Mouse (Mus musculus) spleen, adult 12 weeks (tissue): ENCODE measurements around the gene Acot7.
A peak's percentile ranks its signal among the peaks of the same experiment; 100 is the strongest.

ENCODE experiments used
- DNase-seq: peaks from one replicate; pipeline ENCODE4 v3.0.0; 2022; ENCODE audit warnings: low spot score

Acot7 gene

GRCm38 (mm10) chr4:152296874-152297861, 119.2 kb downstream of the Acot7 start, which contains the start of gene Icmt:
TSS of gene Icmt (plus strand) at chr4:152297227.
- DNase-seq, result peak; percentile 99

DNA sequence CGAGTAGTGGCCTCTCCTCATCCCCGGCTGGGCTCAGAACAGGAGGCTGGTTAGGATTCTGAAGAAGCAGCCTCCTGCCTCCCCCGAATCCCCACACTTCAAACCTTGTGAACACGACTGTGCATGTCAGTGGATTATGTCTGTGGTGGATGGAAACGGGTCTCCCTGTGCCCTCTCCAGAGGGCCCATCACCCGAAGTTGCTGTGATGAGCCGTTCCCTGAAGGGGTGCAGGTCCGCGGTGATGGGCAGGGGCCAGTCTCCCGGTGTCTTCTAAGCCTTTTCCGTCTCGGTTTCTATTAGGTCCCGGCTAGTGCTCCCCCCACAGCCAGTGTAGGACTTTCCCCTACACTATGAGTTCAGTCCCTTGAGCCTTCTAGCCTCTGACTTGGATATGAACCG, 120.9 kb downstream of the Acot7 start:
- no peak for DNase-seq

DNA sequence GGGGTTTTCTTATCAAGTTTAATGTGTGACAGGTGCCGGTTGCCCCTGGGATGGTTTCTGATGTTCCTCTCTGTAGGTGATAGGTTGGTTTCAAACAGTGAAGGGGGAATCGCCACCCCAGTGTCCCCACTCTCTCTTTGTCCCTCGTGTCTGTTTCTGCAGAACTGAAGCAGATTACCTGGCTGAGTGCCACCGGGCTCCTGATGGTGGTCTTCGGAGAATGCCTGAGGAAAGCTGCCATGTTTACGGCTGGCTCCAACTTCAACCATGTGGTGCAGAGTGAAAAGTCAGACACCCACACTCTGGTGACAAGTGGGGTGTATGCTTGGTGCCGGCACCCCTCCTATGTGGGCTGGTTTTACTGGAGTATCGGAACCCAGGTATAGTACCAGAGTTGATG, 122.4 kb downstream of the Acot7 start:
- DNase-seq, result no peak

DNA sequence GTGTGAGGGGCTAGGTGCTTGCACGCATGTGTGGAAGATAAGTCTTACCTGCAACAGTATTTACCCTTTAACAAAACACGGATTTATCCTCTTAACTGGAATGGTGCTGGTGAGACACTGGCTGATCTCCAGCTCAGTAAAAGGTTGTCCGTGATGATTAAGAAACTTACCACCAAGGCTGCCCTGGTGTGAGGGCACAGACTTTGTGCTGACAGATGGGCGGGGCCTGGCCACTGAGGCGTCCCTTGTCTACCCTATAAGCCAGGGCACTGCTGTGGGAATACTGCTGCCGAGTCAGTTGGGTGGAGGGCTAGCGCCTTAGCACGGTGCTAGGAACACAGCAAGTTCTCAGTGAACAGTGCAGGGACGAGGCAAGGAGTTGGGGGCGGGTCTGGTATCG, 124.1 kb downstream of the Acot7 start:
- DNase-seq, result no peak

- DNase-seq, result no peak
Measured at GRCm38 (mm10) chr4:152303172-152303571, 125.2 kb downstream of the Acot7 start.

DNA sequence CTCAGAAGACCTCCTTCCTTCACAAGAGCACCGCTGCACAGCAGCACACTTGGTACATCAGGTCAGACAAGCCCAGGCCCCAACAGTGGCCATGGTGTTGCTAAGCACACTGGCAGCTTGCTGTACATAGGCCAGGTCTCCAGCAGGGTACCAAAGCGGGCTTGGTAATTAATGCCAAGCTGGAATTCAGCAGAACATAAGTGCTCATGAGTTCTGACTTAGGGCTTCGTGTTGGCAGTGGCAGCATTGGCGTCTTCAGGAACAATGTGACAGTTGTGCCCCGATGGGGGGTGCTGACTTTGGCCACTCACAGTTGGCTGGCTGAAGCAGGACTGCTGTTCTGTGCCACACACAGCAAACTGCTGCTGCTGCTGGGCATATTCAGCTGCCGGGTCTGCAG, 126.8 kb downstream of the Acot7 start:
- no peak for DNase-seq

GRCm38 (mm10) chr4:152305991-152306390, 128.1 kb downstream of the Acot7 start:
- no peak for DNase-seq

DNA sequence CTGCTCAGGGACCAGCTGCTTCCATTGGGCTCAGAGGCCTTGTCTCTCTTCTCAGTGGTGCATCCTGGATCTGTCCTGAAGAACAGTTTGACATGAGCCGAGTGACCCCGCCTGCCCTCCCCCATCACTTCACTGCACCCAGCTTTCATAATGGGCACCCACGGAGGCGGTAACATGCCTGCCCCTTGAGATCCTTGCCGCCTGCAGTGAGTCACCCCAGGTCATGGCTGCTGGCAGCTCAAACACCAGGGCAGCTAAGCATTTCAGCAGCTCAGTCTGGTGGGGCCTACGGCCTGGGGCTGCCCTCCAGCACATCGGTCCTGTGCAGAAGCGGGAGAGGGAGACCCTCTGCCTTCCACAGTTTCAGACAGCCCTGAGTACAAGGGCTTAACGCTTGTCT, 129.6 kb downstream of the Acot7 start:
- no peak for DNase-seq

- DNase-seq, result no peak
Measured at GRCm38 (mm10) chr4:152312186-152312585, 134.3 kb downstream of the Acot7 start.

- DNase-seq, result no peak
Measured at GRCm38 (mm10) chr4:152313211-152313632, 135.3 kb downstream of the Acot7 start.

DNA sequence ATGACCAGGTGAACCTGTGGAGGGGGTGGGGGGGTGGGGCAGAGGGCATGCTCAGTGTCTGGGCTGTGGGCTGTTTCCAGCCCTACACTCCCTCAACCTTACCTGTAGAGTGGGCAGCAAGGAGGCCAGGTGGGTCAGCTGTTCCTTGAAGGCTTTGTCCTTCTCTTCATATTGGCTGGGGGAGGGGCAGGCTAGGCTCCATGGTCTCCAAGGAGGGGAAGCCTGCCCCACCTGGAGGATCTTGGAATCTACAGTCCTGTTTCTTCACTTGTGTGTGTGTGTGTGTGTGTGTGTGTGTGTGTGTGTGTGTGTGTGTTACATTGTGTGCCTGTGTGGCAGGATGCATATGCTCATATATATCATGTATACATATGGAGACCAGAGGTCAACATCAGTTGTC, 136.0 kb downstream of the Acot7 start:
- DNase-seq, result no peak

- no peak for DNase-seq
Measured at GRCm38 (mm10) chr4:152315498-152316213, 137.7 kb downstream of the Acot7 start.

- no peak for DNase-seq
Measured at GRCm38 (mm10) chr4:152317631-152318033, 139.7 kb downstream of the Acot7 start.

DNA sequence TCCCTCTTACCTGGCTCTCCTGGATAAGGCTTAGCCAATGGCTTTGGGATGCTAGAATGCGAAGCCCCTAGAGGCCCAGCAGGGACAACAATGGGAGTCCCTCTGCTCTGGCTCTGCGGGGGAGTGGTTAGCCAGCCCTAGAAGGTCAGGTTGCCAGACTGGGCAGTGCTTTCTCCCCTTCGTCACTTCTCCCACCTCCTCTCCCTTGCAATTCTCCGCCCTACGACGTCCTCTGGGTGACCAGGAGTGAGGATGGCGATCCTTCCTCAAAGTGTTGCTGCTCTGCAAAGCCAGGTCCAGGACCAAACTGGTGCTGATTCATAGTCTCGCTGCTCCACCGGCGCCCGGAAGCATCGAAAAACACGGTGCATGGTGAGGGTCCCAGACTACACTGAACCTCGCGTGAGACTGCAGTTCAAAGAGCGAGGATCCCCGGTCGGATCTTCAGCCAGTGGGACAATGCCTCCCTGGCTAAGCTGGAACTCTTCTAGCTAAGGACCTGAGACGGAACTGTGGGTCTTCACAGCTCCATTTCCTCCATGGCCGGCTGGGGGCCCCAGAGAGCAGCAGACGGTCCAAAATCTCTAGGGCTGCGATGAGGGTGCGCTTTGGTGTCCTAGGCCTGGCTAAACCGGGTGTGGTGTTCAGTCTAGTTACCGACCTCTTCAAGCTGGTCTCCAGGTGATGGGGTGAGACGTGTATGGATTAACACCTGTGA, 140.7 kb downstream of the Acot7 start, which contains the start of gene Rnf207:
Gene Rnf207, minus strand, starts transcription at position 477 of the 718 bp plus-strand sequence.
- DNase-seq, result no peak
